Mouse (Mus musculus): ENCODE results near the gene Slit3.

DNA sequence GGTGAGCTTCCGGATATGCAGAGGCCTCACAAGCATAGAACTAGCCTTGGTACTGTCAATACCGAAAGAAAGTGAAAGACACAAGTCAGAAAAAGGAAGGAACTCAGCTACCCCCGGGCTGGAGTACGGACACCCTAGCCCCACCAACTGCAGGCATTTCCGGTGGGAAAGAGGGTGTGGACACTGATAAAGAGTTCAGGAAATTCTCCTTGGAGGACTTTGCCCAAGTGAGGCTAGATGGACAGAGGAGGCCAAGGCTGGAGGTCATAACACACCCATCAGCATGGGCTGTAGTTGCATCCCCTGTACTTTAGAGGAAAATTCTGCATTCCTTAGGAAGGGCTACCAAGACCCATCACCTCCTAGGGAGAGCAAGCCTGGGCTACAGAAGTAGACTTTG is 511.2 kb downstream of the Slit3 start:
- TF ChIP-seq CTCF (IDR thresholded peaks at IDR 0.05; ENCODE audit: low read depth), result no peak
- no peak for TF ChIP-seq EP300 (IDR thresholded peaks at IDR 0.05; ENCODE audit: low read depth)
